Mouse (Mus musculus) midbrain, postnatal 0 days (tissue): ENCODE measurements around the gene Tjp3. TPM values are rescaled to one million over a fixed set of nuclear protein-coding genes. Genes with fewer than 3 reads are reported as not detected.

ENCODE experiments used
- ATAC-seq: fragments of 200-750 bp; cut with Nextera tagmentation; 2 replicates; pipeline ENCODE4 v1.8.0; 2017; ENCODE audit warnings: moderate number of reproducible peaks, mild to moderate bottlenecking, moderate TSS enrichment, moderate library complexity; ENCODE audit not compliant: low FRiP score
- DNase-seq: peaks from one replicate; pipeline ENCODE4 v3.0.0-alpha.2; 2015; ENCODE audit warnings: low spot score
- H3K27ac ChIP-seq: fragments of 300-500 bp; sonication (generic); 2 replicates; pipeline ENCODE4 v1.5.1; 2014; ENCODE audit warnings: low read depth, mild to moderate bottlenecking, low read length, mixed read lengths
- H3K27me3 ChIP-seq: fragments of 300-500 bp; sonication (generic); 2 replicates; pipeline ENCODE4 v1.6.1; 2014; ENCODE audit warnings: low read length, control low read depth, mixed read lengths; ENCODE audit not compliant: insufficient read depth
- H3K36me3 ChIP-seq: fragments of 300-500 bp; sonication (generic); 2 replicates; pipeline ENCODE4 v1.6.1; 2014; ENCODE audit warnings: low read length, control low read depth, mixed read lengths; ENCODE audit not compliant: insufficient read depth
- H3K4me1 ChIP-seq: fragments of 300-500 bp; sonication (generic); 2 replicates; pipeline ENCODE4 v1.6.1; 2014; ENCODE audit warnings: mild to moderate bottlenecking, control low read depth, antibody characterized with exemption, low read length, mixed read lengths; ENCODE audit not compliant: insufficient read depth
- H3K4me2 ChIP-seq: fragments of 300-500 bp; sonication (generic); 2 replicates; pipeline ENCODE4 v1.6.1; 2014; ENCODE audit warnings: low read depth, mild to moderate bottlenecking, low read length, mixed read lengths; ENCODE audit not compliant: poor library complexity, severe bottlenecking
- H3K4me3 ChIP-seq: fragments of 300-500 bp; sonication (generic); 2 replicates; pipeline ENCODE4 v1.5.1; 2014; ENCODE audit warnings: low read depth, mild to moderate bottlenecking, low read length, moderate library complexity
- H3K9ac ChIP-seq: fragments of 300-500 bp; sonication (generic); replicated peaks from 2 replicates; pipeline ENCODE4 v1.6.1; 2014; ENCODE audit warnings: mild to moderate bottlenecking, low read length, moderate library complexity, mixed read lengths; ENCODE audit not compliant: poor library complexity, severe bottlenecking
- H3K9me3 ChIP-seq: fragments of 300-500 bp; sonication (generic); 2 replicates; pipeline ENCODE4 v1.6.1; 2016; ENCODE audit warnings: low read length, control low read depth
- CTCF ChIP-seq: IDR thresholded peaks from 2 replicates; pipeline ENCODE4 v1.5.1; 2016; ENCODE audit warnings: antibody characterized with exemption, mild to moderate bottlenecking
- WGBS: fragments of 180-500 bp; shearing (Covaris S2); extraction: QIAGEN DNeasy Blood & Tissue Kit; methylation state at CpG from one replicate; pipeline ENCODE4 v1.1.7; 2014; 5-methylcytosine and 5-hydroxymethylcytosine counted together
- polyA plus RNA-seq: library from polyadenylated mRNA; unstranded; fragments of >200 nt; fragmentation: Nextera tagmentation; extraction: Ambion mirVana; gene quantifications from 2 replicates; pipeline ENCODE4 v1.2.1, GENCODE M21; 2015
- total RNA-seq: library from RNA; depleted of rRNA; stranded (reverse); fragments of >200 nt; gene quantifications from 2 replicates; pipeline ENCODE4 v1.2.3, GENCODE M21; 2014; rRNA removed

The Tjp3 gene
- total RNA-seq (6.5 and 9.2 TPM in 2 replicates), polyA plus RNA-seq (5.1 and 6.3 TPM in 2 replicates)

GRCm38 (mm10) chr10:81291511-81292104 is at the start of gene Tjp3:
Tjp3 (minus strand) TSS chr10:81291581.
- H3K4me1 ChIP-seq: peaks cover 18% of the 10 kb centered on the region
- TF ChIP-seq CTCF: no peak
- H3K36me3 ChIP-seq: no peaks in the 10 kb centered on the region
- ATAC-seq (no peak), DNase-seq (no peak)
- H3K27me3 ChIP-seq: no peaks in the 10 kb centered on the region
- peak within 1 kb of the TSS; percentile 20; the same call in 1 of the 2 replicates for H3K4me2 ChIP-seq
- H3K4me3 ChIP-seq: peak within 1 kb of the TSS; percentile 70; the same call in 1 of the 2 replicates
- H3K9me3 ChIP-seq: no peaks in the 10 kb centered on the region
- WGBS: 81% methylated on average over 9 of the region's 9 CpGs
- no peak within 1 kb of the TSS for H3K27ac ChIP-seq
- no peak within 1 kb of the TSS for H3K9ac ChIP-seq

- 44% methylated on average over 17 of the region's 17 CpGs for WGBS
- H3K36me3 ChIP-seq: no peaks in the 10 kb centered on the region
- no peak for DNase-seq
- H3K27ac ChIP-seq: no peak overlapping the region
- TF ChIP-seq CTCF: no peak
- no peak overlapping the region for H3K9ac ChIP-seq
- ATAC-seq: no peak
- H3K27me3 ChIP-seq: peaks cover 32% of the 10 kb centered on the region
- H3K4me3 ChIP-seq: no peak overlapping the region
- H3K9me3 ChIP-seq: no peaks in the 10 kb centered on the region
- H3K4me2 ChIP-seq: no peak overlapping the region
- H3K4me1 ChIP-seq: no peaks in the 10 kb centered on the region
These were observed 49.4 kb upstream of the Tjp3 start for GRCm38 (mm10) chr10:81340551-81341332.

- DNase-seq: no peak
- no peak overlapping the region for H3K9ac ChIP-seq
- no peak overlapping the region for H3K4me3 ChIP-seq
- no peak overlapping the region for H3K4me2 ChIP-seq
- H3K9me3 ChIP-seq: no peaks in the 10 kb centered on the region
- no peak for TF ChIP-seq CTCF
- H3K4me1 ChIP-seq: no peaks in the 10 kb centered on the region
- no peaks in the 10 kb centered on the region for H3K36me3 ChIP-seq
- 99% methylated on average over 4 of the region's 4 CpGs for WGBS
- H3K27ac ChIP-seq: no peak overlapping the region
- H3K27me3 ChIP-seq: peaks cover 15% of the 10 kb centered on the region
- no peak for ATAC-seq
These were observed 45.2 kb upstream of the Tjp3 start for GRCm38 (mm10) chr10:81336558-81336957.

- Histone ChIP-seq H3K4me1 (no peaks in the 10 kb centered on the region), H3K27me3 (peaks cover 11% of the 10 kb centered on the region), H3K36me3 (no peaks in the 10 kb centered on the region), H3K4me2 (no peak overlapping the region), H3K9me3 (no peaks in the 10 kb centered on the region), H3K9ac (0 out of 2 replicates have a peak overlapping the region, but pooled peaks have one; percentile 8), H3K27ac (no peak overlapping the region), H3K4me3 (no peak overlapping the region)
- no peak for TF ChIP-seq CTCF
- ATAC-seq (no peak), DNase-seq (no peak)
- 35% methylated on average over 16 of the region's 19 CpGs for WGBS
These were observed 44.3 kb upstream of the Tjp3 start for GRCm38 (mm10) chr10:81335393-81336340.

GRCm38 (mm10) chr10:81334324-81334723 is 42.9 kb upstream of the Tjp3 start:
- no peak for DNase-seq
- no peak overlapping the region for H3K27ac ChIP-seq
- no peaks in the 10 kb centered on the region for H3K9me3 ChIP-seq
- ATAC-seq: no peak
- H3K4me1 ChIP-seq: no peaks in the 10 kb centered on the region
- H3K9ac ChIP-seq: no peak overlapping the region
- no peaks in the 10 kb centered on the region for H3K36me3 ChIP-seq
- H3K27me3 ChIP-seq: peaks cover 11% of the 10 kb centered on the region
- no peak for TF ChIP-seq CTCF
- no peak overlapping the region for H3K4me3 ChIP-seq
- 55% methylated on average over 11 of the region's 11 CpGs for WGBS
- H3K4me2 ChIP-seq: no peak overlapping the region
